Mouse (Mus musculus): ENCODE results near the gene Gm17428.

DNA sequence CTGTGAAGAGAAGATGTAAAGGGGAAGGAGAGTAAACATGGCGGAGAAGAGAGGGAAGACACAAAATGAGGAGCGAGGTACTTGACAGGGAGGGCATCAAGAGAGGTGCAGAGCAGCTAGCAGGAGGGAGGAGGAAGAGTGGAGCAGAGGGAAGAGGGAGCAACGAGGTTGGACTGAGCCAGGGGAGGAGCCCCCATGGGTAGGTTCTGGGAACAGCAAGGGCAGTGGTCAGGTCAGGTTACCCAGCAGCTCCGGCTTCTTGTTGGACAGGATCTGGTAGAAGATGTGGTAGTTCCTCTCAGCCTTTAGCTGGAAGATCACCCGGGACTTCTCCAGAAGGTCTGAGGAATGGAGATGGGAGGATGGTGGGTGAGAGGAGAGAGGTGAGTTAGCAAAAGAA lies 15.2 kb upstream of the Gm17428 start:
- TF ChIP-seq POLR2A (IDR thresholded peaks at IDR 0.05; ENCODE audit: control insufficient read depth, low read depth, low read length) (no peak), CTCF (IDR thresholded peaks at IDR 0.05; ENCODE audit: control insufficient read depth, insufficient read depth, insufficient replicate concordance, low read depth, low read length) (no peak)

Data from testis, adult 2 months (tissue).